Mouse (Mus musculus): Measurements from ENCODE around the gene Gm17175. TPM values are rescaled to one million over a fixed set of nuclear protein-coding genes. Genes with fewer than 3 reads are reported as not detected.

Gene Gm17175
- not detected in 2 replicates for polyA plus RNA-seq (2012; rRNA removed)

DNA sequence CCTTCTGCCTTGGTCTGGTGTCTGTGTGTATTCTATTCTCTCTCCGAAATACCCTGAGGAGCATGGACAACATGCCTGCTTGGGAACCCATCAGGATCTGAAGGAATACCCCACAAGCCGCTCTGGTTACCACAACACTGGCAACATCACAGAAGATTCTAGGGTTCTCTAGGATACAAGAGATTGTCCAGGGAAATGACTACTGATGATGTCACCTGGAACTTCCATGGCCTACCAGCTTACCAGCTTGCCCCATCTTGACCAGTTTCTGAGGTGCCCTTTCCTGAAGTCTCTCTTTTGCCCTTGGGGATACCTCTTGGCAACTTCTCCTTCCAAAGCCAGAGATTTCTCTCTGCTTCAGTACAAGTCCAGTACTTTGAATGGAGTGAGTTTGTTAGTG, at the start of gene Gm17175:
Gene Gm17175 (minus strand): TSS at position 101 of the 400 bp plus-strand sequence.

DNA sequence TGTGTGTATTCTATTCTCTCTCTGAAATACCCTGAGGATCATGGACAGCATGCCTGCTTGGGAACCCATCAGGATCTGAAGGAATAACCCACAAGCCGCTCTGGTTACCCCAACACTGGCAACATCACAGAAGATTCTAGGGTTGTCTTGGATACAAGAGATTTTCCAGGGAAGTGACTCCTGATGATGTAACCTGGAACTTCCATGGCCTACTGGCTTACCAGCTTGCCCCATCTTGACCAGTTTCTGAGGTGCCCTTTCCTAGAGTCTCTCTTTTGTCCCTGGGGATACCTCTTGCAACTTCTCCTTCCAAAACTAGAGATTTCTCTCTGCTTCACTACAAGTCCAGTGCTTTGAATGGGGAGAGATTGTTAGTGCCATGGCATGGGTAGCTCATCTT, 37.3 kb upstream of the Gm17175 start, which contains the start of gene Gm17078:
Gene Gm17078 (minus strand): TSS at position 101 of the 400 bp plus-strand sequence.

DNA sequence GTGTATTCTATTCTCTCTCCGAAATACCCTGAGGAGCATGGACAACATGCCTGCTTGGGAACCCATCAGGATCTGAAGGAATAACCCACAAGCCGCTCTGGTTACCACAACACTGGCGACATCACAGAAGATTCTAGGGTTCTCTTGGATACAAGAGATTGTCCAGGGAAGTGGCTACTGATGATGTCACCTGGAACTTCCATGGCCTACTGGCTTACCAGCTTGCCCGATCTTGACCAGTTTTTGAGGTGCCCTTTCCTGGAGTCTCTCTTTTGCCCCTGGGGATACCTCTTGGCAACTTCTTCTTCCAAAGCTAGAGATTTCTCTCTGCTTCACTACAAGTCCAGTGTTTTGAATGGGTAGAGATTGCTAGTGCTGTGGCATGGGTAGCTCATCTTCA, 18.2 kb upstream of the Gm17175 start, which contains the start of gene Gm17174:
Gene Gm17174 (minus strand): TSS at position 101 of the 400 bp plus-strand sequence.

DNA sequence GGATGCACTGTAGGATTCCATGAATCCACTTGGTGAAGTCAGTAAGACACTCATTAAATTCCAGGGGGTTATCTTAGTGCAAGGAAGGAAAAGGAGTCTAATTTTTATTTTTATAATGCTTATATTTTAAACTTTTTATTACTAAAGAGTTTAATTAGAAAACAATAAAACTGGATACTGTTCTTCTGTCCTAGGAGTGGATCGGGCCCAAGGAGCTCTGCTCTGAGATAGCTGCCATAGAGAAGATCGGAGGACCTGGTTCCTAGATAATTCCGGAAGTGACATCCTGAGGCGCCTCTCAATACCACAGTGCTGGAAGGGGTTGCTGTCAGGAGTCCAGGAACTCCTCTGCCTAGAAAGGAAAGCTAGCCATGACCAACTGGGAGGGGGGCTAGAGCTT, 21.4 kb downstream of the Gm17175 start, which contains the start of gene Gm5622:
Gene Gm5622 (plus strand): TSS at position 301 of the 400 bp plus-strand sequence.

Other genes starting within 250 kb of the Gm17175 start
- gene Gm7247, start 212.3 kb downstream of the Gm17175 start, polyA plus RNA-seq (2012; rRNA removed) = not detected in 2 replicates
- gene Vmn2r88, start 163.2 kb downstream of the Gm17175 start, polyA plus RNA-seq (2012; rRNA removed) = not detected in 2 replicates
- not detected in 2 replicates for gene Vmn2r89, start 122.2 kb downstream of the Gm17175 start, polyA plus RNA-seq (2012; rRNA removed)
- gene Gm5622, start 21.3 kb downstream of the Gm17175 start, polyA plus RNA-seq (2012; rRNA removed) = not detected in 2 replicates
- gene Gm17174, start 18.1 kb upstream of the Gm17175 start, polyA plus RNA-seq (2012; rRNA removed) = not detected in 2 replicates
- not detected in 2 replicates for gene Gm17078, start 37.2 kb upstream of the Gm17175 start, polyA plus RNA-seq (2012; rRNA removed)
- gene Gm4181, start 61.6 kb upstream of the Gm17175 start, polyA plus RNA-seq (2012; rRNA removed) = not detected in 2 replicates
- gene Gm17079, start 121.4 kb upstream of the Gm17175 start, polyA plus RNA-seq (2012; rRNA removed) = not detected in 2 replicates
- not detected in 2 replicates for gene Gm5800, start 143.1 kb upstream of the Gm17175 start, polyA plus RNA-seq (2012; rRNA removed)
- not detected in 2 replicates for gene Ang4, start 199.5 kb upstream of the Gm17175 start, polyA plus RNA-seq (2012; rRNA removed)
- gene AY358078, start 226.0 kb upstream of the Gm17175 start, polyA plus RNA-seq (2012; rRNA removed) = not detected in 2 replicates

All from ovary, adult 2 months (tissue).